Mouse (Mus musculus) heart, embryonic 13.5 days (tissue): ENCODE measurements around the gene Cblb. TPM values are rescaled to one million over a fixed set of nuclear protein-coding genes. Genes with fewer than 3 reads are reported as not detected.

ENCODE experiments used
- ATAC-seq: fragments of 200-750 bp; cut with Nextera tagmentation; 2 replicates; pipeline ENCODE4 v1.8.0; 2017; ENCODE audit warnings: moderate TSS enrichment; ENCODE audit not compliant: insufficient number of reproducible peaks, low FRiP score, low TSS enrichment; ENCODE audit errors: extremely low read depth
- H3K27ac ChIP-seq: fragments of 300-500 bp; sonication (generic); replicated peaks from 2 replicates; pipeline ENCODE4 v1.5.1; 2015; ENCODE audit warnings: moderate library complexity, mild to moderate bottlenecking, inconsistent platforms
- H3K27me3 ChIP-seq: fragments of 300-500 bp; sonication (generic); replicated peaks from 2 replicates; pipeline ENCODE4 v1.6.1; 2015; ENCODE audit warnings: mild to moderate bottlenecking, inconsistent platforms
- H3K36me3 ChIP-seq: fragments of 300-500 bp; sonication (generic); 2 replicates; pipeline ENCODE4 v1.6.1; 2015; ENCODE audit warnings: mild to moderate bottlenecking, inconsistent platforms
- H3K4me1 ChIP-seq: fragments of 300-500 bp; sonication (generic); 2 replicates; pipeline ENCODE4 v1.6.1; 2015; ENCODE audit warnings: inconsistent platforms
- H3K4me2 ChIP-seq: fragments of 300-500 bp; sonication (generic); 2 replicates; pipeline ENCODE4 v1.6.1; 2015; ENCODE audit warnings: inconsistent platforms, mild to moderate bottlenecking, moderate library complexity
- H3K4me3 ChIP-seq: fragments of 300-500 bp; sonication (generic); 2 replicates; pipeline ENCODE4 v1.5.1; 2015; ENCODE audit warnings: moderate library complexity, mild to moderate bottlenecking, inconsistent platforms
- H3K9ac ChIP-seq: fragments of 300-500 bp; sonication (generic); 2 replicates; pipeline ENCODE4 v1.6.1; 2015; ENCODE audit warnings: inconsistent platforms, mild to moderate bottlenecking, moderate library complexity
- H3K9me3 ChIP-seq: fragments of 300-500 bp; sonication (generic); 2 replicates; pipeline ENCODE4 v1.6.1; 2016; ENCODE audit warnings: inconsistent platforms
- WGBS: fragments of 180-500 bp; shearing (Covaris S2); methylation state at CpG from one replicate; pipeline ENCODE4 v1.1.7; 2015; ENCODE audit warnings: mixed read lengths; 5-methylcytosine and 5-hydroxymethylcytosine counted together
- polyA plus RNA-seq: library from polyadenylated mRNA; unstranded; fragments of >200 nt; fragmentation: Nextera tagmentation; extraction: Ambion mirVana; gene quantifications from 2 replicates; pipeline ENCODE4 v1.2.1, GENCODE M21; 2015

Cblb gene
- polyA plus RNA-seq, 1 experiment from 2014 or later = 9.2 TPM

- peaks cover 12% of the 10 kb centered on the region; the same call in 1 of the 2 replicates for H3K36me3 ChIP-seq
Measured at GRCm38 (mm10) chr16:52040937-52041336, 9.9 kb downstream of the Cblb start.

GRCm38 (mm10) chr16:52042667-52043379, 11.8 kb downstream of the Cblb start:
- Histone ChIP-seq H3K4me3 (no peak overlapping the region), H3K36me3 (peaks cover 14% of the 10 kb centered on the region), H3K9me3 (no peaks in the 10 kb centered on the region), H3K4me2 (no peak overlapping the region), H3K27ac (no peak overlapping the region), H3K4me1 (peaks cover 45% of the 10 kb centered on the region), H3K9ac (no peak overlapping the region), H3K27me3 (0 out of 2 replicates have a peak, but pooled peaks cover under 1% of the 10 kb centered on the region)
- ATAC-seq = no peak
- 77% methylated on average over 14 of the region's 14 CpGs for WGBS

More at GRCm38 (mm10) chr16:52040937-52041336, 9.9 kb downstream of the Cblb start:
- no peak overlapping the region for H3K4me3 ChIP-seq
- peak overlapping the region; percentile 48 for H3K27ac ChIP-seq
- no peak overlapping the region for H3K9ac ChIP-seq
- no peak for ATAC-seq
- WGBS = 47% methylated on average over 4 of the region's 4 CpGs
- no peaks in the 10 kb centered on the region for H3K27me3 ChIP-seq
- no peak overlapping the region for H3K4me2 ChIP-seq
- H3K4me1 ChIP-seq = peaks cover 46% of the 10 kb centered on the region
- no peaks in the 10 kb centered on the region for H3K9me3 ChIP-seq

GRCm38 (mm10) chr16:52043380-52044117, 12.5 kb downstream of the Cblb start:
- Histone ChIP-seq H3K9me3 (no peaks in the 10 kb centered on the region), H3K4me1 (peaks cover 46% of the 10 kb centered on the region), H3K9ac (no peak overlapping the region), H3K4me3 (no peak overlapping the region), H3K4me2 (no peak overlapping the region), H3K27ac (no peak overlapping the region), H3K36me3 (peaks cover 16% of the 10 kb centered on the region), H3K27me3 (0 out of 2 replicates have a peak, but pooled peaks cover 6% of the 10 kb centered on the region)
- 83% methylated on average over 11 of the region's 11 CpGs for WGBS
- ATAC-seq = no peak

- no peak overlapping the region for H3K4me2 ChIP-seq
- no peak overlapping the region for H3K9ac ChIP-seq
- H3K9me3 ChIP-seq = no peaks in the 10 kb centered on the region
- 91% methylated on average over 7 of the region's 7 CpGs for WGBS
- 0 out of 2 replicates have a peak, but pooled peaks cover 6% of the 10 kb centered on the region for H3K27me3 ChIP-seq
- no peak for ATAC-seq
- H3K4me3 ChIP-seq = no peak overlapping the region
- H3K4me1 ChIP-seq = peaks cover 50% of the 10 kb centered on the region
- H3K27ac ChIP-seq = no peak overlapping the region
- peaks cover 25% of the 10 kb centered on the region for H3K36me3 ChIP-seq
Measured at GRCm38 (mm10) chr16:52044518-52044917, 13.5 kb downstream of the Cblb start.

- H3K27me3 ChIP-seq = 0 out of 2 replicates have a peak, but pooled peaks cover 6% of the 10 kb centered on the region
- no peak overlapping the region for H3K4me3 ChIP-seq
- H3K27ac ChIP-seq = no peak overlapping the region
- no peaks in the 10 kb centered on the region for H3K9me3 ChIP-seq
- H3K4me2 ChIP-seq = no peak overlapping the region
- H3K9ac ChIP-seq = no peak overlapping the region
- peaks cover 48% of the 10 kb centered on the region for H3K4me1 ChIP-seq
- WGBS = 69% methylated on average over 4 of the region's 4 CpGs
- ATAC-seq = no peak
- peaks cover 26% of the 10 kb centered on the region for H3K36me3 ChIP-seq
Measured at GRCm38 (mm10) chr16:52044985-52045384, 14.0 kb downstream of the Cblb start.

- no peak overlapping the region for H3K27ac ChIP-seq
- no peak overlapping the region for H3K9ac ChIP-seq
- H3K9me3 ChIP-seq = no peaks in the 10 kb centered on the region
- no peak for ATAC-seq
- no peak overlapping the region for H3K4me2 ChIP-seq
- WGBS = 89% methylated on average over 4 of the region's 4 CpGs
- no peak overlapping the region for H3K4me3 ChIP-seq
- peaks cover 45% of the 10 kb centered on the region for H3K4me1 ChIP-seq
- H3K27me3 ChIP-seq = 0 out of 2 replicates have a peak, but pooled peaks cover 10% of the 10 kb centered on the region
- peaks cover 30% of the 10 kb centered on the region for H3K36me3 ChIP-seq
Measured at GRCm38 (mm10) chr16:52046464-52046863, 15.4 kb downstream of the Cblb start.

- WGBS = 82% methylated on average over 8 of the region's 8 CpGs
- ATAC-seq = no peak
Measured at GRCm38 (mm10) chr16:52051106-52051505, 20.1 kb downstream of the Cblb start.

GRCm38 (mm10) chr16:52052734-52053133, 21.7 kb downstream of the Cblb start:
- H3K27me3 ChIP-seq = 0 out of 2 replicates have a peak, but pooled peaks cover 10% of the 10 kb centered on the region
- no peak overlapping the region for H3K9ac ChIP-seq
- peaks cover 76% of the 10 kb centered on the region for H3K4me1 ChIP-seq
- peaks cover 23% of the 10 kb centered on the region for H3K36me3 ChIP-seq
- no peaks in the 10 kb centered on the region for H3K9me3 ChIP-seq
- ATAC-seq = no peak
- no peak overlapping the region for H3K4me3 ChIP-seq
- 54% methylated on average over 5 of the region's 5 CpGs for WGBS
- H3K27ac ChIP-seq = peak overlapping the region; percentile 36; the same call in 1 of the 2 replicates
- no peak overlapping the region for H3K4me2 ChIP-seq

More at GRCm38 (mm10) chr16:52051106-52051505, 20.1 kb downstream of the Cblb start:
- H3K4me3 ChIP-seq = no peak overlapping the region
- H3K9ac ChIP-seq = no peak overlapping the region
- peaks cover 65% of the 10 kb centered on the region for H3K4me1 ChIP-seq
- H3K27me3 ChIP-seq = 0 out of 2 replicates have a peak, but pooled peaks cover 10% of the 10 kb centered on the region
- peaks cover 30% of the 10 kb centered on the region for H3K36me3 ChIP-seq
- no peak overlapping the region for H3K27ac ChIP-seq
- H3K9me3 ChIP-seq = no peaks in the 10 kb centered on the region
- H3K4me2 ChIP-seq = no peak overlapping the region

- no peak overlapping the region for H3K9ac ChIP-seq
- whole genome bisulfite sequencing = 90% methylated on average over 3 of the region's 3 CpGs
- H3K27ac ChIP-seq = no peak overlapping the region
- H3K27me3 ChIP-seq = 0 out of 2 replicates have a peak, but pooled peaks cover 8% of the 10 kb centered on the region
- no peak overlapping the region for H3K4me3 ChIP-seq
- H3K9me3 ChIP-seq = no peaks in the 10 kb centered on the region
- H3K36me3 ChIP-seq = peaks cover 4% of the 10 kb centered on the region
- no peak overlapping the region for H3K4me2 ChIP-seq
- peaks cover 73% of the 10 kb centered on the region for H3K4me1 ChIP-seq
- ATAC-seq = no peak
Measured at GRCm38 (mm10) chr16:52055236-52055635, 24.2 kb downstream of the Cblb start.

- H3K4me1 ChIP-seq = peaks cover 81% of the 10 kb centered on the region
- WGBS = 59% methylated on average over 4 of the region's 4 CpGs
- H3K27ac ChIP-seq = peak overlapping the region; percentile 61
- peaks cover 2% of the 10 kb centered on the region for H3K36me3 ChIP-seq
- no peak overlapping the region for H3K9ac ChIP-seq
- H3K4me2 ChIP-seq = no peak overlapping the region
- no peaks in the 10 kb centered on the region for H3K9me3 ChIP-seq
- no peak for ATAC-seq
- 0 out of 2 replicates have a peak, but pooled peaks cover 6% of the 10 kb centered on the region for H3K27me3 ChIP-seq
- H3K4me3 ChIP-seq = no peak overlapping the region
Measured at GRCm38 (mm10) chr16:52056164-52056563, 25.1 kb downstream of the Cblb start.

GRCm38 (mm10) chr16:52057335-52057734, 26.3 kb downstream of the Cblb start:
- H3K27ac ChIP-seq = peak overlapping the region; percentile 21; the same call in 1 of the 2 replicates
- H3K4me2 ChIP-seq = no peak overlapping the region
- no peaks in the 10 kb centered on the region; the same call in 1 of the 2 replicates for H3K36me3 ChIP-seq
- 72% methylated on average over 2 of the region's 2 CpGs for WGBS
- peaks cover 84% of the 10 kb centered on the region for H3K4me1 ChIP-seq
- H3K4me3 ChIP-seq = no peak overlapping the region
- H3K9me3 ChIP-seq = no peaks in the 10 kb centered on the region
- no peak for ATAC-seq
- no peak overlapping the region for H3K9ac ChIP-seq
- H3K27me3 ChIP-seq = 0 out of 2 replicates have a peak, but pooled peaks cover 3% of the 10 kb centered on the region
